Mouse (Mus musculus): ENCODE measurements at regions not wholly inside any gene's neighbourhood (a gene's known extent, or its start where the extent isn't known, plus 50 kb on each side); places are given as distances from the start of the nearest gene placed in this dataset.

DNA sequence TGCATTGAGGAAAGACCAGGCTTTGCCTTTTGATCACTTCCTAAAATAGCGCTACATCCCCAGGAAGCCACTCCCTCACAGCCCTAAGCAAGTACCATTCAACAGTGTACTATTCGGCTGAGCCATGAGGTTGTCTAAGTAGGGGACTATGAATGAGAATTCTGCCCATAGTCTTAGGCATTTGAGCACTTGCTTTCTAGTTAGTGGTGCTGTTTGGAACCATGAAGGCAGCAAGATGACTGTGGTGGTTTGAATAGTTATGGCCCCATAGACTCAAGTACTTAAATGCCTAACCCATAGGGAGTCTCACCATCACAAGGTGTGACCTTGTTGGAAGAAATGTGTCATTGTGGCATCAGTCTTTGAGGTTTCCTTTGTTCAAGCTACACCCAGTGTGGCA lies 464.2 kb downstream of the Pdcd6ip start:
- no peak for TF ChIP-seq GATA4 (IDR thresholded peaks at IDR 0.05; ENCODE audit: insufficient replicate concordance, low read length)

GRCm38 (mm10) chr9:113233370-113233769 lies 474.7 kb downstream of the Pdcd6ip start:
- no peak for TF ChIP-seq GATA4 (IDR thresholded peaks at IDR 0.05; ENCODE audit: insufficient replicate concordance, low read length)

DNA sequence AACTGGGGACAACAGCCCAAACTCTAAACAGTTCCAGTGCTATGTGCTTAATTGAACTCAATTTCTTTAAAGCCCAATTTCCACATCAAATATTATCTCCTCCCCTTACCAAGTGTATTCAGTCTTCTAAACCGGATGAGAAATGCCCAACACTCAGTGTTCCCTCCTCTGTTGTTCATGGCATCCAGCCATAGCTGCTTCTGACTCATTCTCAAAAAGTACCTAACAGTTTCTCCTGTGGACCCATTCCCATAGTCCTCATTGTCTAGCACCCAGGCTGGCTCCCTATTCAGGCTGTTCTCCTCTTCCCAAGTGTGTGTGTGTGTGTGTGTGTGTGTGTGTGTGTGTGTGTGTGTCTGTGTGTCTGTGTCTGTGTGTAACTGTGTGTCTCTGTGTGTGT lies 478.7 kb downstream of the Pdcd6ip start:
- no peak for TF ChIP-seq GATA4 (IDR thresholded peaks at IDR 0.05; ENCODE audit: insufficient replicate concordance, low read length)

DNA sequence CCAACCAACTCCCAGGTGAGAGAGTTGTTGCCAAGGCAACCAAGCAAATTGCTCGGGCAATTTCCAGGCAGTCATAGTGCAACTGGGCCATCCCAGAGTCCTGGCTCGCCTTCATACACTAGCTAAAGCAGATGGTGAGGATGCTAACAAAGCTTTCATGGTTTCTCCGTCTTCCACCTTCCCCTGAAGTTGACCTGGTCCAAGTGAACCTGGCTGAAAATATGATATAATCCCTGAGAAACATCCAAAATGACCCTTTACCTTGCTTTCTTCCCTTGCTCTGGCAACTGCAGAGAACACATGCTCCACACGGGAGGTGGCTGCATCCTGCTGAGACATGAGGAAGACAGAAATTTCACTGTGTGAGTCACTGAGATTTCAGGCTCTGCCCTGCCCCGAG lies 494.1 kb downstream of the Pdcd6ip start:
- TF ChIP-seq GATA4 (IDR thresholded peaks at IDR 0.05; ENCODE audit: insufficient replicate concordance, low read length) = no peak

DNA sequence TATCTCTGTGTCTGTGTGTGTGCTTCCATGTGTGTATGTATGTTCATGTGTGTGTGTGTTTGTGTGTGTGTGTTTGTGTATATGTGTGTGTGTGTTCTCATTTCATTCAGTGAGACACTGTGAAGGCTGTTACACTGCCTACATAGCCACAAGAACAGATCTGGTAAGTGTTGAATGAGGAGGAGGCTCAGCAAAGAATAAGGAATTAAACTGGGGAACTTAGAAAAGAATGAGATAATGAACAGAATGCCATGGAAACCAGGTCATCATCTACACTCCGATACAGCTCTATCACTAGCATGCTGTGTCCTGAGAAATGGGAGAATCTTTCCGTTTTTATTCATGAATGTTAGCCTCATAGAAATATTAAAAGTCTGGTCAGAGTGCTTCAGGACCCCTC lies 495.7 kb downstream of the Pdcd6ip start:
- no peak for TF ChIP-seq GATA4 (IDR thresholded peaks at IDR 0.05; ENCODE audit: insufficient replicate concordance, low read length)

DNA sequence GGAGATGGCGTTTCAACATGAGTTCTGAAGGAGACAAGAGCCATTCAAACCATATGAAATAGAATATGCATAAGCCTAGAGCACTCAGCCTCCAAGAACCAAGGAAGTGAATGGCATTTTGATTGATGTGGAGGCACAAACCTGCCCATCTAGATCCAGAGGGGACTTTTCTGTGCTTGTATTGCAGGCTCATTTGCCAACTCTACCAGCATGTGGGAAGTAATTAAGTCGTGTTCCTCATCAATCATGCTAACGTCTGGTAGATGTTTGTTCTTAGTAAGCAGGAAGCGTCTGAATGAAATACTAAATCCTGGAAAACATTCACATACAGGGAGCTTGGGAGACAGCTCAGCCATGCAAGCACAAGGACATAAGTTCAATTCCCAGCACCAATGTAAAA lies 499.9 kb downstream of the Pdcd6ip start:
- no peak for TF ChIP-seq GATA4 (IDR thresholded peaks at IDR 0.05; ENCODE audit: insufficient replicate concordance, low read length)

- TF ChIP-seq GATA4 (IDR thresholded peaks at IDR 0.05; ENCODE audit: insufficient replicate concordance, low read length) = no peak
Observed at GRCm38 (mm10) chr9:113199241-113199640, 508.8 kb downstream of the Pdcd6ip start.

GRCm38 (mm10) chr9:113195556-113195955 lies 512.5 kb downstream of the Pdcd6ip start:
- TF ChIP-seq GATA4 (IDR thresholded peaks at IDR 0.05; ENCODE audit: insufficient replicate concordance, low read length) = no peak

DNA sequence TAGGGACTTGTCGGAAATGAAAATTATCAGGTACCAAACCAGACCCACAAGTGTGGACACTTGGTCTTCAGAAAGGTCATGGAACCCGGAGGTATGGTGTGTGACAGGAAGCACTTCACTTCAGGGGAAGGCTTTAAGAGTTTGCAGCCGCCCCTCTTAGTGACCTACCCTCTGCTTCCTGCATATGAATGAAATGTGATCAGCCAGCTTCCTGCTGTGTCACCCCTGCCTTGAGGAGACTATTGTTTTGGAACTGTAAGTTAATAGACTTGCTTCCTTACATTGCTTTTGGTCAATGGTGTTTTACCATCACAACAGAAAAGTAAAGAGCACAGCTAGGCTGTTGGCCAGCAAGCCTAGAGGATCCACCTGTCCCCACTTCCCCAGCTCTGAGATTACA lies 515.3 kb downstream of the Pdcd6ip start:
- TF ChIP-seq GATA4 (IDR thresholded peaks at IDR 0.05; ENCODE audit: insufficient replicate concordance, low read length) = no peak

- no peak for TF ChIP-seq GATA4 (IDR thresholded peaks at IDR 0.05; ENCODE audit: insufficient replicate concordance, low read length)
Observed at GRCm38 (mm10) chr9:113191163-113191562, 516.9 kb downstream of the Pdcd6ip start.

GRCm38 (mm10) chr9:113181182-113181581 lies 526.9 kb downstream of the Pdcd6ip start:
- TF ChIP-seq GATA4 (IDR thresholded peaks at IDR 0.05; ENCODE audit: insufficient replicate concordance, low read length) = no peak

DNA sequence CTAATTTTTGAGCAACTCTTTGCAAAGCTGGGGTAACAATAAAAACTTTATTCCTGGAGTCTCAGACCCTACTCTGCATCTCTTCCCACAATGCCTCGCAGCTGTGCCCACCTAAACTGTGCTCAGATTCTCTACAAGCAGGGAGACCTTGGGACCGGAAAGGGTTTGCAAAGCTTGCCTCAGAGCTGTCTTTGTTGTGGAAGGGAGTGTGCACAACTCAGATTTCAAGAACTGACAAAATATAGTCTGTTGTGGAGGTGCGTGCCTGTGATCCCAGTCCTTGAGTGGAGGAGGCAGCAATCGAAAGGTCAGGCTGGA lies 530.2 kb downstream of the Pdcd6ip start:
- no peak for TF ChIP-seq GATA4 (IDR thresholded peaks at IDR 0.05; ENCODE audit: insufficient replicate concordance, low read length)

DNA sequence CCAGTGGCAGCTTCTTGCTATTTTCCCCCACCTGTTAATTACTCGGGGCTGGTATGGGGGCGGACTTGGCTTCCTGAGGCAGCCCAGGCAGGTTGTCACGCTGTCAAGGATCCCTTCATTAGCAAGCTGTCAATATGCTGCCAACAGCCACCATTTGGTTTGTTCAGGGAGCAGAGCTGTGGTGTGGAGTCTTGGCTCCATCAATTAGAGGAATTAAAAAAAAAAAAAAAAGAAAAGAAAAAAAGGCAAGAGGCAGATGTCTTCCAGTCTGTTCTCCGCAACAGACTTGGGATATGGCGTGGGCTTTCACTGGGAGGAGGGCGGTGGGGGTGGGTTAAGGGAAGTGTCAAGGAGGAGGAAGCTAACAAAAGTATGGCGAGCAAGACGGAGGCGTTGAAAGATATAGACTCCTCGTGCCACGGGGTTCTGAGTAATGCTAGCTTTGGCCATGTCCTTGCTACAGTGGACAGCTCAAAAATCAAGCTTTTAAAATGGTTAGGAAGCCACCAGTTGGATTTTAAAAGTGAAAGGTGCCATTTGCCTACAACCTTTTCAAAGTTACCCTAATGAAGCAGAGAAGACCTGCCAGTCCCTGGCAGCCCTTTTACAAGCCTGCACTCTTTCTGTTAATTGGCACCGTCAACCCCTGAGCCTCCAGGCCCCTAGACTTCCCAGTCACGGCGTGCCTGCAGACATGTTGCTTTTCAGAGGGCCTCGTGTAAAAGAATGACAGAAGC lies 530.7 kb downstream of the Pdcd6ip start:
- no peak for TF ChIP-seq GATA4 (IDR thresholded peaks at IDR 0.05; ENCODE audit: insufficient replicate concordance, low read length)

DNA sequence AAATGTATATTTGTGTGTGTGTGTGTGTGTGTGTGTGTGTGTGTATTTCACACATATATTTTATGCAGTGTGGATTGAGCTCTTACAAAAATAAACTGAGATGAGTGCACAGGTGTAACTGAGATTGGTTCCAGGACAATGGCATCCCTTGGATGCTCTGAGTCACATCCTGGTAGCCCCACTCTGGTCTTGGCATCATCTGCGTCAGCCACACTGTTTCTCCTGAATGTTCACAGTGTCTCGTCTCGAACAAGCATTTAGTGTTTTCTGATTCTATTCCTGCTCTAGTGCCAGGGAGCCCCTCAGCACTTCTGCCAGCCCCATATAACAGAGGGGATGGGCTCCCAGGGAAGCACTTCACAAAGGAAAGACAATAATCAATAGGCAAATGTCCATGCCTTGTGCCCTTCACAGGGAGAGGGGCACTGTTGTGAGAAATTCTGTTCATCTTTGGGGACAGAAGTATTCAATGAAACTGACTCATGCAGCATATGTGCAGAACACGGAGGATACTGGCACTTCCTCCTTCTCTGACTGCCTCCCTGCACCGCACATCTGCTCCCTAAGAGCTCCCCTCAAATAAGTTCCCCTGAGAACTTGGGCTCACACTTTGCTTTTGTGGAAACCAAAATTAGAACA lies 536.2 kb downstream of the Pdcd6ip start:
- TF ChIP-seq GATA4 (IDR thresholded peaks at IDR 0.05; ENCODE audit: insufficient replicate concordance, low read length) = no peak

GRCm38 (mm10) chr9:113162897-113163874 lies 544.9 kb downstream of the Pdcd6ip start:
- TF ChIP-seq GATA4 (IDR thresholded peaks at IDR 0.05; ENCODE audit: insufficient replicate concordance, low read length) = no peak

DNA sequence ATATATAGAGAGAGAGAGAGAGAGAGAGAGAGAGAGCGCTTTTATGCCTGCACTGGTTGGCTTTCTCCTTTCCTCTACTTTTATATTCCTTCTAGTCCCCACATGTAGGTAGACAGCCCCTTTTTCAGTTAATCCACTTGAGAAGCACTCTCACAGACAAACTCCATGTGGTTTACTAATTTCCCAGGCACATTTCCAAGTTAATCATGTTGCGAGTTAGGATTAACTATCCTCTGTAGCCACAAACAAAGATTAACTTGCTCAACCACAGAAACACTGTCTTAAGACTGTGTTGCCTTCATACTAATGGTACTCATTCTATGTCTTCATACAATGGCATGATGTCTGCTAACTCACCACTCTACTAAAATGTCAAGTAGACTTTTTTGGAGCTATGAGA lies 548.0 kb downstream of the Pdcd6ip start:
- TF ChIP-seq GATA4 (IDR thresholded peaks at IDR 0.05; ENCODE audit: insufficient replicate concordance, low read length) = no peak

Measured in liver, adult (tissue).